23 mouse cellular contexts compared by ENCODE assay signal in genomic region chr1:172614654-172615053, GRCm38 (mm10). TPM values are rescaled to one million over a fixed set of nuclear protein-coding genes. Genes with fewer than 3 reads are reported as not detected.
"Had no signal": no experiment of that assay in that cellular context is flagged by ENCODE, and none has a peak within 500 bp of the region (broad histone marks: within the 10 kb centered on the region; RNA-seq: fewer than 3 reads in every experiment).

No protein-coding gene starts in this region.

- H3K9me3 ChIP-seq: lung, embryonic 15.5 days; megakaryocyte, embryonic 14.5 days; midbrain, embryonic 12.5 days; neural tube, embryonic 12.5 days; stomach, embryonic 15.5 days had no signal

- ATAC-seq: lung, postnatal 0 days had no signal

- H3K4me3 ChIP-seq: lung, embryonic 15.5 days; megakaryocyte, embryonic 14.5 days; midbrain, embryonic 12.5 days; neural tube, embryonic 12.5 days; stomach, embryonic 15.5 days had no signal

- H3K36me3 ChIP-seq: lung, embryonic 15.5 days; midbrain, embryonic 12.5 days; neural tube, embryonic 12.5 days; stomach, embryonic 15.5 days had no signal

- DNase-seq: lung, adult 2 months; lung, postnatal 14 days; lung, postnatal 36 days; midbrain, embryonic 14.5 days; right cerebral cortex, postnatal 14 days; thymus, adult 2 months; thymus, postnatal 25 days; thymus, postnatal 4 days had no signal

- H3K4me2 ChIP-seq: lung, embryonic 15.5 days; midbrain, embryonic 12.5 days; neural tube, embryonic 12.5 days; stomach, embryonic 15.5 days had no signal

- H3K9ac ChIP-seq: lung, embryonic 15.5 days; midbrain, embryonic 12.5 days; neural tube, embryonic 12.5 days; stomach, embryonic 15.5 days had no signal

- H3K27me3 ChIP-seq: midbrain, embryonic 12.5 days; neural tube, embryonic 12.5 days; stomach, embryonic 15.5 days had no signal

- H3K4me1 ChIP-seq: lung, embryonic 15.5 days; megakaryocyte, embryonic 14.5 days had no signal

- H3K27ac ChIP-seq: lung, embryonic 15.5 days; macrophage; midbrain, embryonic 12.5 days; neural tube, embryonic 12.5 days; stomach, embryonic 15.5 days; stomach, postnatal 0 days had no signal

RNA-seq across cellular contexts. Expression of gene Fcrl6, which starts 12.3 kb away (rescaled TPM):
- total RNA-seq: megakaryocyte progenitor cell, adult 5-6 weeks; monocyte, adult 5-6 weeks had no signal
- polyA plus RNA-seq: lung, adult 2 months; lung, embryonic 15.5 days; lung, postnatal 0 days; macrophage; stomach, embryonic 15.5 days; stomach, postnatal 0 days; testis, adult 2 months; thymus, adult 2 months; urinary bladder, adult 2 months had no signal

RNA-seq across cellular contexts. Expression of gene Dusp23, which starts 18.1 kb away (rescaled TPM):
- total RNA-seq: neutrophil, adult 5-6 weeks had no signal

RNA-seq across cellular contexts. Expression of gene Slamf8, which starts 24.3 kb away (rescaled TPM):
- total RNA-seq: megakaryocyte progenitor cell, adult 5-6 weeks; midbrain, postnatal 0 days had no signal
- polyA plus RNA-seq: midbrain, embryonic 12.5 days; midbrain, postnatal 0 days; neural tube, embryonic 12.5 days; neural tube, embryonic 14.5 days; testis, adult 2 months had no signal

RNA-seq across cellular contexts. Expression of gene Vsig8, which starts 58.9 kb away (rescaled TPM):
- total RNA-seq: megakaryocyte progenitor cell, adult 5-6 weeks; monocyte, adult 5-6 weeks; neutrophil, adult 5-6 weeks had no signal
